Mouse (Mus musculus): ENCODE measurements around the gene Tenm2.

The Tenm2 gene

GRCm38 (mm10) chr11:36686253-36686652, 549.5 kb downstream of the Tenm2 start:
- DNase-seq: no peak

GRCm38 (mm10) chr11:36679361-36679760, 556.4 kb downstream of the Tenm2 start:
- no peak for DNase-seq

- no peak for DNase-seq
These were observed 557.2 kb downstream of the Tenm2 start for GRCm38 (mm10) chr11:36678542-36678941.

- no peak for DNase-seq
These were observed 557.7 kb downstream of the Tenm2 start for GRCm38 (mm10) chr11:36678057-36678396.

- no peak for DNase-seq
These were observed 558.3 kb downstream of the Tenm2 start for GRCm38 (mm10) chr11:36677321-36678056.

GRCm38 (mm10) chr11:36676446-36677284, 559.1 kb downstream of the Tenm2 start:
- no peak for DNase-seq

- DNase-seq: no peak
These were observed 560.8 kb downstream of the Tenm2 start for GRCm38 (mm10) chr11:36674902-36675422.

- DNase-seq: no peak
These were observed 561.6 kb downstream of the Tenm2 start for GRCm38 (mm10) chr11:36674141-36674540.

GRCm38 (mm10) chr11:36671196-36671595, 564.6 kb downstream of the Tenm2 start:
- no peak for DNase-seq

- no peak for DNase-seq
These were observed 571.7 kb downstream of the Tenm2 start for GRCm38 (mm10) chr11:36664026-36664425.

- no peak for DNase-seq
These were observed 572.2 kb downstream of the Tenm2 start for GRCm38 (mm10) chr11:36663571-36663970.

- no peak for DNase-seq
These were observed 582.0 kb downstream of the Tenm2 start for GRCm38 (mm10) chr11:36653656-36654323.

- DNase-seq: no peak
These were observed 588.6 kb downstream of the Tenm2 start for GRCm38 (mm10) chr11:36647179-36647578.

- DNase-seq: no peak
These were observed 600.7 kb downstream of the Tenm2 start for GRCm38 (mm10) chr11:36635082-36635481.

GRCm38 (mm10) chr11:36632201-36632600, 603.6 kb downstream of the Tenm2 start:
- peak in 1 of 2 experiments; percentile 5 for DNase-seq

- DNase-seq: no peak
These were observed 622.0 kb downstream of the Tenm2 start for GRCm38 (mm10) chr11:36613807-36614206.

GRCm38 (mm10) chr11:36604815-36605382, 630.9 kb downstream of the Tenm2 start:
- no peak for DNase-seq

GRCm38 (mm10) chr11:36604272-36604671, 631.5 kb downstream of the Tenm2 start:
- DNase-seq: no peak

GRCm38 (mm10) chr11:36592471-36592870, 643.3 kb downstream of the Tenm2 start:
- no peak for DNase-seq

GRCm38 (mm10) chr11:36566146-36566545, 669.6 kb downstream of the Tenm2 start:
- DNase-seq: no peak

GRCm38 (mm10) chr11:36562851-36563250, 672.9 kb downstream of the Tenm2 start:
- DNase-seq: no peak

- DNase-seq: no peak
These were observed 674.8 kb downstream of the Tenm2 start for GRCm38 (mm10) chr11:36560785-36561548.
